Mouse (Mus musculus): Measurements from ENCODE around the gene Morc1. TPM values are rescaled to one million over a fixed set of nuclear protein-coding genes. Genes with fewer than 3 reads are reported as not detected.

Morc1 gene
- total RNA-seq, 2 experiments from 2014 or later, result not detected

GRCm38 (mm10) chr16:48473396-48473795 lies 42.4 kb downstream of the Morc1 start:
- ATAC-seq (replicated peaks; ENCODE audit: poor library complexity), result no peak

- peak; percentile 34; the same call in 1 of the 2 replicates for ATAC-seq (replicated peaks; ENCODE audit: poor library complexity)
Measured at GRCm38 (mm10) chr16:48474896-48475802, 44.1 kb downstream of the Morc1 start.

GRCm38 (mm10) chr16:48479266-48479848 lies 48.3 kb downstream of the Morc1 start:
- peak; percentile 64 for ATAC-seq (replicated peaks; ENCODE audit: poor library complexity)

- no peak for ATAC-seq (replicated peaks; ENCODE audit: poor library complexity)
Measured at GRCm38 (mm10) chr16:48516776-48517499, 85.9 kb downstream of the Morc1 start.

GRCm38 (mm10) chr16:48519569-48519968 lies 88.5 kb downstream of the Morc1 start:
- ATAC-seq (replicated peaks; ENCODE audit: poor library complexity), result no peak

GRCm38 (mm10) chr16:48537108-48537507 lies 106.1 kb downstream of the Morc1 start:
- no peak for ATAC-seq (replicated peaks; ENCODE audit: poor library complexity)

GRCm38 (mm10) chr16:48562290-48563080 lies 131.4 kb downstream of the Morc1 start:
- no peak for ATAC-seq (replicated peaks; ENCODE audit: poor library complexity)

- ATAC-seq (replicated peaks; ENCODE audit: poor library complexity), result peak; percentile 92
Measured at GRCm38 (mm10) chr16:48570354-48570753, 139.3 kb downstream of the Morc1 start.

GRCm38 (mm10) chr16:48574072-48574471 lies 143.0 kb downstream of the Morc1 start:
- peak; percentile 61; the same call in 1 of the 2 replicates for ATAC-seq (replicated peaks; ENCODE audit: poor library complexity)

- peak; percentile 52 for ATAC-seq (replicated peaks; ENCODE audit: poor library complexity)
Measured at GRCm38 (mm10) chr16:48574499-48574898, 143.5 kb downstream of the Morc1 start.

GRCm38 (mm10) chr16:48585369-48585768 lies 154.3 kb downstream of the Morc1 start:
- peak; percentile 42; the same call in 1 of the 2 replicates for ATAC-seq (replicated peaks; ENCODE audit: poor library complexity)

- no peak for ATAC-seq (replicated peaks; ENCODE audit: poor library complexity)
Measured at GRCm38 (mm10) chr16:48594457-48594856, 163.4 kb downstream of the Morc1 start.

- ATAC-seq (replicated peaks; ENCODE audit: poor library complexity), result no peak
Measured at GRCm38 (mm10) chr16:48595216-48595615, 164.2 kb downstream of the Morc1 start.

GRCm38 (mm10) chr16:48603735-48604211 lies 172.7 kb downstream of the Morc1 start:
- ATAC-seq (replicated peaks; ENCODE audit: poor library complexity), result no peak

GRCm38 (mm10) chr16:48606476-48607038 lies 175.5 kb downstream of the Morc1 start:
- peak; percentile 50; the same call in 1 of the 2 replicates for ATAC-seq (replicated peaks; ENCODE audit: poor library complexity)

GRCm38 (mm10) chr16:48608224-48608623 lies 177.2 kb downstream of the Morc1 start:
- ATAC-seq (replicated peaks; ENCODE audit: poor library complexity), result no peak

- ATAC-seq (replicated peaks; ENCODE audit: poor library complexity), result no peak
Measured at GRCm38 (mm10) chr16:48610866-48611265, 179.8 kb downstream of the Morc1 start.

- no peak for ATAC-seq (replicated peaks; ENCODE audit: poor library complexity)
Measured at GRCm38 (mm10) chr16:48611436-48611835, 180.4 kb downstream of the Morc1 start.

GRCm38 (mm10) chr16:48613783-48614182 lies 182.7 kb downstream of the Morc1 start:
- ATAC-seq (replicated peaks; ENCODE audit: poor library complexity), result no peak

- no peak for ATAC-seq (replicated peaks; ENCODE audit: poor library complexity)
Measured at GRCm38 (mm10) chr16:48620510-48620909, 189.5 kb downstream of the Morc1 start.
